Mouse (Mus musculus) hindbrain, embryonic 10.5 days (tissue): ENCODE data around the gene Clk4. TPM values are rescaled to one million over a fixed set of nuclear protein-coding genes. Genes with fewer than 3 reads are reported as not detected.

Experiments used
- DNase-seq: peaks from one replicate; pipeline ENCODE4 v3.0.0-alpha.2; 2017; ENCODE audit warnings: low spot score
- H3K27ac ChIP-seq: fragments of 300-500 bp; sonication (generic); 2 replicates; pipeline ENCODE4 v1.5.1; 2016; ENCODE audit warnings: mild to moderate bottlenecking, moderate library complexity
- H3K27me3 ChIP-seq: fragments of 300-500 bp; sonication (generic); 2 replicates; pipeline ENCODE4 v1.6.1; 2016; ENCODE audit warnings: mild to moderate bottlenecking; ENCODE audit not compliant: poor library complexity, insufficient read depth, severe bottlenecking
- H3K36me3 ChIP-seq: fragments of 300-500 bp; sonication (generic); 2 replicates; pipeline ENCODE4 v1.6.1; 2016; ENCODE audit warnings: mild to moderate bottlenecking, moderate library complexity
- H3K4me1 ChIP-seq: fragments of 300-500 bp; sonication (generic); replicated peaks from 2 replicates; pipeline ENCODE4 v1.6.1; 2016; ENCODE audit warnings: mild to moderate bottlenecking
- H3K4me3 ChIP-seq: fragments of 300-500 bp; sonication (generic); 2 replicates; pipeline ENCODE4 v1.5.1; 2016; ENCODE audit warnings: mild to moderate bottlenecking, moderate library complexity
- H3K9me3 ChIP-seq: fragments of 300-500 bp; sonication (generic); 2 replicates; pipeline ENCODE4 v1.6.1; 2016; ENCODE audit warnings: mild to moderate bottlenecking, moderate library complexity
- WGBS: fragments of 180-500 bp; shearing (Covaris S2); methylation state at CpG from one replicate; pipeline ENCODE4 v1.1.7; 2016; 5-methylcytosine and 5-hydroxymethylcytosine counted together
- polyA plus RNA-seq: library from polyadenylated mRNA; unstranded; fragments of >200 nt; fragmentation: Nextera tagmentation; extraction: Ambion mirVana; gene quantifications from 2 replicates; pipeline ENCODE4 v1.2.1, GENCODE M21; 2016

Clk4 gene
- polyA plus RNA-seq, 1 experiment from 2014 or later: 95.3 TPM

DNA sequence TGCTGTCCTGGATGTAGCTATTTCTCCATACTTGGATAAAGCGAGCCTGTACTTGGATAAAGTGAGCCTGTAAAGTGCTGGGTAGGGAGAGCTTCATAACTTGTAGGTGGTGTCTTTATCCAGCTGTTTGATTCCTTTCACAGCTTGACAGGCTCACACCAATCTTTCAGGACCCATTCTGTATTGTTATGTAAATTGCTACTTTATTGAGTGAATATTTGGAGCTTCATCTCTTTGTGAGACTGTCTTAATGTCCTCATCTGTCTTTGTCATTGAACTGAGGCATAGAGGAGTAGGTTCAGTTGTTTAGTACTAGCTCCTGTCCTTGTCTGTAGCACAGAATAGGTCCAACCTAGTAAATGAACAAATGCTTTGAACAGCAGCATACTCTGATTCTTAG lies 12.9 kb downstream of the Clk4 start:
- DNase-seq: no peak
- Histone ChIP-seq H3K27ac (no peak overlapping the region), H3K36me3 (peaks cover 95% of the 10 kb centered on the region), H3K9me3 (no peaks in the 10 kb centered on the region), H3K27me3 (no peaks in the 10 kb centered on the region), H3K4me1 (peaks cover 10% of the 10 kb centered on the region), H3K4me3 (no peak overlapping the region)
- WGBS: 76% methylated on average over 1 of the region's 1 CpGs

DNA sequence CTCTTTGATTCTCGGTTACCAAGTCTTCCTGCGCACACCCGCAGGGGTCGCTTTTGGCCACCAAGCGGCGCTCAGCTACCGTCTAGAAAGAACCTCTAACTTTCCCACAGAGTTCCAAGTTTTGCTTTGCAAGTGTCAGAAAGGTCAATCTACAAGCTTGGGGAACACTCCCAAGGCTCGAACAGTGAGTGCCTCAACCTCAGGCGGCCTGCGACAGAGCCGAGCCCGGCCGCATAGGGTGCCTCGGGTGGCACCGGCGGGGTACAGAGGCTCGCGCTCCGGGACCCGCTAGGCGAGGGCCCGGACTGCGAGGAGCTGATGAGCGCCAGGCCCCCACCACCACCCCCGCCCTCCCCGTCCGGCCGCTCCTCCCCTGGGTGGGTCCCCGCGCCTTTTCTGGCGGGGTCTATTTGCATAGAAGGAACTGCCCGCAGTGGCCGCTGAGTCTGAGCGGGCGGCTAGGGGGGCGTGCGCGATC lies 28.1 kb downstream of the Clk4 start, which contains the start of gene Col23a1:
Gene Col23a1 (plus strand): TSS at position 357 of the 478 bp plus-strand sequence.
- peak within 1 kb of the TSS; percentile 86 for H3K27ac ChIP-seq
- WGBS: under 1% methylated on average over 38 of the region's 38 CpGs

DNA sequence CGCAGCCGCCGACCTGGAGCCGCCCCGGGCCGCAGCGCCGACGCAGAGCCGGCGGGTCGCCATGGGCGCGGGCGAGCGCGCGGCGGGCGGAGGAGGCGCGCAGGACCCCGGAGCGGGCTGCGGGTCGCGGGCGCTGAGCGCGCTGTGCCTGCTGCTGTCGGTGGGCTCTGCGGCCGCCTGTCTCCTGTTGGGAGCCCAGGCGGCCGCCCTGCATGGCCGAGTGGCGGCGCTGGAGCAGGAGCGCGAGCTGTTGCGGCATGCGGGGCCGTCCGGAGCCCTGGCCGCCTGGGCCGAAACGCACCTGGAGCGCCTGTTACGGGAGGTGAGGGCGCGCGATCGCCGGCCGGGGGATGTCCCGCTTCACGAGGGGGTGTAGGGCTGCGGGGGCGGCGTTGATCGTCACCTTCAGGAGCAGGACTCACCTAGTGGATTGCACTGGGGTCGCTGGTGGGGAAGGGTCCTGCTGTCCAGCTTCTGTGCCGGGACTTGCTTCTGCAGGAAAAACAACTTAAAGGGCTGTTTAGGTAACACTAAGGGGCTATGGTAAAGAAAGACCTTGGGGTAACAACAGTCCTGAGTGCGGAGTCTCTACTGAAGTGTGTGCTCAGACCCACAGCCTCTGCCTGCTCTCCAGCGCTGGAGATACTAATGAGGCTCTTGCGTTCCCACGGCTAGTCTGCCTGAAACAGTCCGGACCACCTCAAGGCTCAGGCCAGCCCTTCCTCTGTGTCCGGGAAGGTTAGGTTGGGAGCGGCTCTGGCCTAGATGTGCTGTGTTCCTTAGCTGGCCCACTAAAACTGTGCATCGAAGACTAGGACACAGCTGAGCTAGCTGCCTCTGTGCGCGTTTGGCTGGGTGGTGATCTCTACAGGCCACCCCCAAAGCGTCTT lies 28.8 kb downstream of the Clk4 start:
- DNase-seq: peak; percentile 78
- 2% methylated on average over 74 of the region's 74 CpGs for WGBS
- H3K27ac ChIP-seq: peak overlapping the region; percentile 86
- peaks cover 3% of the 10 kb centered on the region; the same call in 1 of the 2 replicates for H3K36me3 ChIP-seq
- H3K4me3 ChIP-seq: peak overlapping the region; percentile 71
- peaks cover 21% of the 10 kb centered on the region for H3K4me1 ChIP-seq
- peaks cover 1% of the 10 kb centered on the region; the same call in 1 of the 2 replicates for H3K9me3 ChIP-seq
- H3K27me3 ChIP-seq: peaks cover 10% of the 10 kb centered on the region

More for the DNA sequence above, 28.1 kb downstream of the Clk4 start, which contains the start of gene Col23a1:
- peaks cover 10% of the 10 kb centered on the region for H3K27me3 ChIP-seq
- H3K4me3 ChIP-seq: peak within 1 kb of the TSS; percentile 71
- no peaks in the 10 kb centered on the region for H3K9me3 ChIP-seq
- peaks cover 7% of the 10 kb centered on the region; the same call in 1 of the 2 replicates for H3K36me3 ChIP-seq
- H3K4me1 ChIP-seq: peaks cover 21% of the 10 kb centered on the region
- peak; percentile 86 for DNase-seq

DNA sequence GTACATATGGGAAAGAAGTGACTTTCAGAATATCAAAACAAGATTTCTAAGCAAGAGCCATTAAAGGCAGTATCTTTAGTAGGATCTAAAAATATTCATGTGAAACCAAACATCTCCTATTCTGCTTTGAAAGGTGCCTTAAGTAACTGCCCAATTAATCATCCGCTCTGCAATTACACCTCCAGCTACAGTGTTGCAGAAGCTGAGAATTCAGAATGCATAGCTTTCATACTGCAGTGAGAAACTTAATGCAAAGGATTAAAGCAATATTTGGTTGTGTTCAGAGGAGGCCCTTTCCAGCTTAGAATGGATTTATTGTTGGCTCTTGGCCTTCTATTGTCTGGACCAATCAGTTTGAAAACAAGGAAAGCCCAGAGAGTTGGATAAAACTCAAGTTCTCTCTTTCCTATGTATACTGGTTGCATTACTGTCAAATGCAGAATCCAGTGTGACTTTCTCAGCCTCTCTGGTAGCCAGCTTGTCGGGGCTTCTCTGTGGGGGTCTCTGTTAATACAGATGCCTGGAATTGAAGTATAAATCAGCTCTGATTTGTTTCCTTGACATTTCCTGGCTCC lies 32.5 kb downstream of the Clk4 start:
- peaks cover 9% of the 10 kb centered on the region; the same call in 1 of the 2 replicates for H3K36me3 ChIP-seq
- H3K4me3 ChIP-seq: no peak overlapping the region
- DNase-seq: no peak
- H3K4me1 ChIP-seq: peaks cover 17% of the 10 kb centered on the region
- peaks cover 5% of the 10 kb centered on the region; the same call in 1 of the 2 replicates for H3K9me3 ChIP-seq
- H3K27ac ChIP-seq: no peak overlapping the region
- peaks cover 10% of the 10 kb centered on the region for H3K27me3 ChIP-seq
- WGBS: 78% methylated on average over 2 of the region's 2 CpGs

DNA sequence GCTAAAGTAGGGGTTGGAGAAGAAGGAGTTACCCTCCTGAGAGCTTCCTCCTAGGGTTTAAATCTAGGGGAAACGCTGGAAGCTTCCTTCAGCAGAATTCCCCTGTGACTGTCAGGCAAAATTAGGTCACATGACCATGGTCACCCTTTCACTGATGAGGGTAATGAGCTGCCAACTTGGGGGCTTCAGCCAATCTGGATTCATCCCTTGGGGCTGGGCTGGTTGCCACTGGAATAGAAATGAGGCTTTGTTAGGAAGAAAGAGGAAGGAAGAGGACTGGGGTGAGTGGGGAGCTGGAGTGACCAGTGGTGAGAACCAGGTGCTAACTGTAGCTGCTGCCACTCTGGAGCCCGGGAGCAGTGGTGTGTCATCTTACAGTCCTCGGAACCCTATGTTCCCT lies 34.2 kb downstream of the Clk4 start:
- no peak for DNase-seq
- peaks cover 10% of the 10 kb centered on the region for H3K27me3 ChIP-seq
- WGBS: 79% methylated on average over 3 of the region's 3 CpGs
- H3K4me3 ChIP-seq: no peak overlapping the region
- no peak overlapping the region for H3K27ac ChIP-seq
- peaks cover 9% of the 10 kb centered on the region for H3K4me1 ChIP-seq
- peaks cover 9% of the 10 kb centered on the region; the same call in 1 of the 2 replicates for H3K36me3 ChIP-seq
- peaks cover 5% of the 10 kb centered on the region; the same call in 1 of the 2 replicates for H3K9me3 ChIP-seq

DNA sequence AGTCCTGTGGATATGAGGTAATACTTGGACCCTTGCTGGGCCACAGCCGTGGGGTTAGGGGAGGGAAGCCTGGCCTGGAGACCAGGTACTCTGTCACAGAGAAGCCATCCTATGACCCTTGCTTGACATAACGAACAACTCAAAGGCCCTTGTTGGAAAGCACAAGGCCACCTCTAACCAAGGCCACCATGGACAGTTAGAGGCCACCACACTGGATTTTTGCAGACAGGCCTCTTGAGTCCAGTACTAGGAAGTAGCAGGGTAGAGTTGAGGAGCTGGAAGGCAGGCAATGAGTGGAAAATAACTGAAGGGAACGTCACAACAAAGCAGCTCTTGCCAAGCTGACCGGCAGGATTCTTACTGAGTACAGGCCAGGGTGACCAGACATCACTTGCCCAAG lies 37.2 kb downstream of the Clk4 start:
- no peaks in the 10 kb centered on the region for H3K27me3 ChIP-seq
- peaks cover 9% of the 10 kb centered on the region; the same call in 1 of the 2 replicates for H3K36me3 ChIP-seq
- WGBS: 83% methylated on average over 4 of the region's 4 CpGs
- peaks cover 5% of the 10 kb centered on the region; the same call in 1 of the 2 replicates for H3K9me3 ChIP-seq
- no peaks in the 10 kb centered on the region for H3K4me1 ChIP-seq
- no peak overlapping the region for H3K4me3 ChIP-seq
- no peak for DNase-seq
- H3K27ac ChIP-seq: no peak overlapping the region

DNA sequence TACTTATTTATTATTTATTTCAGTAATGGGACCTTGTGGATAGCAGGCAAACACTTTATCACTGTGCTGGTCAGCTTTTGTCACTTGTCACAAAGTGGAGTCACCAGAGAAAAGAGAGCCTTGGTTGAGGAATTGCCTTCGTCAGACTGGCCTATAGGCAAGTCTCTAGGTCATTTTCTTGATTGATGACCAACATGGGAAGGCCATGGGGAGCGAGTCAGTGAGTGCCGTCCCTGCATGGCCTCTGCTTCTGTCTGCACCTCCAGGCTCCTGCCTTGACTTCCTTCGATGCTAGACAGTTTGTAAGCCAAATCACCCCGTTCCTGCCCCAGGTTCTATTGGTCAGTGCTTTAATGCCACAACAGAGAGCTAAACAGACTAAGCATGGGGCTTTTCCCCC lies 40.9 kb downstream of the Clk4 start:
- WGBS: 86% methylated on average over 5 of the region's 5 CpGs

DNA sequence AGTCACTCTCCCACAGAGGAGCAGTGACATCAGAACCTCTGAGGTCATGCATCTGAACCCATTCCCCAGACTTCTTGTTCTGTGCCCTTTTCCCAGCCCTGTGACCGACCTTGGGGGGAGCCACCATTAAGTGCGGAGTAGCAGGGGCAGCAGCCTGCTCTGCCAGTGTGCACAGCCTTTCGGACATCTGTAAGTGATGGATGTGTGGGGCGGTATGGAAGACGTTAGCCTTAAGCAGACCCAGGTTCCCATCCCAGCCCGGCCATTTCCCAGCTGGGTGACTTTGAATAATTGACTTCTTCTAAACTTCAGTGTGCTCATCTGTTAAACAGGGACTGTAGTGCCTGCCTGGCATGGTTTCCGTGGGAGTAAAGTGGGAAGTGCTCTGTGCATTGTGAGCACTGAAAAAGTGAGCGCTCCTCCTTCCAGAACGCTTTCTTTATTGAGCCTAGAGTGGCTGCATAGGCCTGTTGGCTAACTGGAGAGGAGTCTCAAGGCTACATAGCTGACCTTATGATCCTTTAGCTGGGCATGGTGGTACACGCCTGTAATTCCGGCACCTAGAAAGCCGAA lies 42.5 kb downstream of the Clk4 start:
- peak; percentile 10 for DNase-seq
- WGBS: 67% methylated on average over 12 of the region's 12 CpGs
- H3K4me3 ChIP-seq: no peak overlapping the region

More for the DNA sequence above, 40.9 kb downstream of the Clk4 start:
- Histone ChIP-seq H3K27ac (no peak overlapping the region), H3K27me3 (no peaks in the 10 kb centered on the region), H3K36me3 (no peaks in the 10 kb centered on the region), H3K4me3 (no peak overlapping the region), H3K4me1 (peaks cover 6% of the 10 kb centered on the region), H3K9me3 (no peaks in the 10 kb centered on the region)
- DNase-seq: no peak

DNA sequence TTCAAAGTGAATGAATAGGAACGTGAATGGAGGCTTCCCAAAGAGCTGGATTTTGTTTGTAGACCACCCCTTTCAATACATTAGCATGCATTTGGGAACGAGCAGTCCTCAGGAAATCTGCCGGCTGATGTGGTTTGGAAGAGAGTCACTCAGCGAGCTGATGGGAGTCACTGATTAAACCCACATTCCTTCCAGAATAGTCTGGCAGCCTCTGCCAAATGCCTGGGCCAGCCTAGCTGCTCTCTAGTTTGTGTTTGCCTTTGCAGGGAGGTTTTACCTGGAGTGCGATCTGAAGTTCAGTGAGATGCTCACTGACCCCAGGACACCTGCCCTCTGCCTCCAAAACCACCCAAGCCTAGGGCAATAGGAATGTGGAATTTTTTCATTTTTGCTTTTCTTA lies 46.8 kb downstream of the Clk4 start:
- Histone ChIP-seq H3K4me1 (peaks cover 6% of the 10 kb centered on the region), H3K4me3 (no peak overlapping the region), H3K36me3 (no peaks in the 10 kb centered on the region), H3K9me3 (no peaks in the 10 kb centered on the region), H3K27ac (no peak overlapping the region), H3K27me3 (no peaks in the 10 kb centered on the region)
- no peak for DNase-seq
- 75% methylated on average over 5 of the region's 5 CpGs for WGBS

More for the DNA sequence above, 42.5 kb downstream of the Clk4 start:
- Histone ChIP-seq H3K27ac (no peak overlapping the region), H3K36me3 (no peaks in the 10 kb centered on the region), H3K9me3 (no peaks in the 10 kb centered on the region), H3K4me1 (peaks cover 6% of the 10 kb centered on the region), H3K27me3 (no peaks in the 10 kb centered on the region)

DNA sequence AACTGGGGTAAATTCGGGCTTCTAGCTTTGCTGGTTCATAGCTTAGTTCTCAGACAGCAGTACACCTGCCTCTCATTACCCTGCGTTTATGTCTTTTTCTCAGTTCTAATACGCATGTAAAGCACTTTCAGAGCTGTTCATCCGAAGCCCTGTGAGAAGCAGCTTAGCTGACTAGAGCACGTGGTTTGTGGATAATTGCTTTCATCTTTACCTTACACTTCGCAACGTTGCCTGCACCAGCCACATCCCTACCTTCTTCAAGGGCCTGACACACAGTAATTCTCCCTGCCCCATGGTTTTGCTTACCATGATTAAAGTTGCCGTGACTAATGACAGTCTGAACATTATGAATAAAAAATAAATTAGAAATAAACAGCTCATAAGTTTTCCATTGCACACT lies 50.3 kb downstream of the Clk4 start:
- no peak for DNase-seq
- Histone ChIP-seq H3K4me1 (0 out of 2 replicates have a peak, but pooled peaks cover 6% of the 10 kb centered on the region), H3K36me3 (no peaks in the 10 kb centered on the region), H3K9me3 (no peaks in the 10 kb centered on the region), H3K4me3 (no peak overlapping the region), H3K27me3 (no peaks in the 10 kb centered on the region), H3K27ac (no peak overlapping the region)
- 93% methylated on average over 8 of the region's 8 CpGs for WGBS

DNA sequence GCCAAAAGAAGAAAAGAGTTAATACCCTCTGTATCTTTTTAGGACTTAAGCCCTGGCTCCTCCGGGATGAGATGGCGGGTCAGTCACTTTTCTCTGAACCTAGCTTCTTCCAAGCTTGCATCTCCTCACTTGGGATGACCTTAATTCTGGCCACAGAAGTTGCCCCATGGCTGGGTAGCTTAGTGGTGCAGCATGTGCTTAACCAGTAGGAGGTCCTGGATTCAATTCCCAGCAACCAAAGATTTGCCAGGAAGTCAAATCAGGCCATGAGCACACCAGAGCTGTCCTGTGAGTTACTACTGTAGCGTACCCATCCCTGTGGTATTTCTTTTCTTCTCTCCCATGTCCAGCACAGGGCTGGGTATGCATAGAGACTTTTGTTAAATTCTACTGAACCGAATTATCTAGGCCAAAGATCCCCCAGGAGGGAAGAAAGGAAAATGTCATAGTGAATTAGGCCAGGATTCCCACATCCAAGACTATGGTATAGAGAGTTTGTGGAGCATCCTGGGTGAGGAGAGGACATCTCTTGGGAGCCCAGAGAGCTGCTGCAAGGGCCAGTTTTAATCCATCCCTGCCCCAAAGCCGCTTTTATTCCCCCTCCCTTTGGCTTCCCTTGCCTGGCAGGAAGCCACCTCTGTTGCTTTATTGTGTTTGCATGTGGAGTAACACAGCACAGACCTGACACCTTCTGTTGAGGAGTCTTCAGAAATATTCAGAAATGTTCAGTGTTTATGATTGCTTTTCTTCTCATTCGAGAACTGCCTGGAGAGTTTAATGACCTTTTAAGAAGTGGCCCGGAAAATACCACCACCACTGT lies 54.7 kb downstream of the Clk4 start:
- whole genome bisulfite sequencing: 80% methylated on average over 7 of the region's 7 CpGs
- H3K4me3 ChIP-seq: no peak overlapping the region
- H3K4me1 ChIP-seq: peaks cover 13% of the 10 kb centered on the region
- no peaks in the 10 kb centered on the region for H3K9me3 ChIP-seq
- H3K27me3 ChIP-seq: no peaks in the 10 kb centered on the region
- no peak overlapping the region for H3K27ac ChIP-seq
- no peak for DNase-seq
- no peaks in the 10 kb centered on the region for H3K36me3 ChIP-seq

DNA sequence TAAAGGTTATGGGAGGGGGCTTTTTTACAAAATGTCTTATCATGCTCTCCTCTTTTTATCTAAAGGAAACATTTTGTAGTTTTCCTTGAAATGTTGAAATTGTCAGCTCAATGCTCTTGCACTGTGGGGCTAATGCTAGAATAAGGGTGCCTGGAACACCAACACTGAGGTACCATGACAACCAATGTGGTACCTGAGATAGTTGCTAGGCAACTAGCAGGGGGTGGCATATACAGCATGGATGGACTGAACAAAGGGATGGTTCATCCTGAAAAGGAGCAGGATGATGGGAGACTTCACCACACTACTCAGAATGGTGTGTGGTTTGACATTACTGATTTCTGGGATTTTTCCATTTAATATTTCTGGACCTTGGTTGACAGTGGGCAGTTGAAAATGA lies 59.1 kb downstream of the Clk4 start:
- Histone ChIP-seq H3K4me1 (peaks cover 13% of the 10 kb centered on the region), H3K27ac (no peak overlapping the region), H3K4me3 (no peak overlapping the region), H3K36me3 (no peaks in the 10 kb centered on the region), H3K9me3 (no peaks in the 10 kb centered on the region), H3K27me3 (no peaks in the 10 kb centered on the region)
- no peak for DNase-seq
